Mouse (Mus musculus): ENCODE results near the gene Upp1. TPM values are rescaled to one million over a fixed set of nuclear protein-coding genes. Genes with fewer than 3 reads are reported as not detected.

The Upp1 gene
- total and polyA plus RNA-seq, 2 experiments from 2014 or later = 2.5 to 5.9 TPM

DNA sequence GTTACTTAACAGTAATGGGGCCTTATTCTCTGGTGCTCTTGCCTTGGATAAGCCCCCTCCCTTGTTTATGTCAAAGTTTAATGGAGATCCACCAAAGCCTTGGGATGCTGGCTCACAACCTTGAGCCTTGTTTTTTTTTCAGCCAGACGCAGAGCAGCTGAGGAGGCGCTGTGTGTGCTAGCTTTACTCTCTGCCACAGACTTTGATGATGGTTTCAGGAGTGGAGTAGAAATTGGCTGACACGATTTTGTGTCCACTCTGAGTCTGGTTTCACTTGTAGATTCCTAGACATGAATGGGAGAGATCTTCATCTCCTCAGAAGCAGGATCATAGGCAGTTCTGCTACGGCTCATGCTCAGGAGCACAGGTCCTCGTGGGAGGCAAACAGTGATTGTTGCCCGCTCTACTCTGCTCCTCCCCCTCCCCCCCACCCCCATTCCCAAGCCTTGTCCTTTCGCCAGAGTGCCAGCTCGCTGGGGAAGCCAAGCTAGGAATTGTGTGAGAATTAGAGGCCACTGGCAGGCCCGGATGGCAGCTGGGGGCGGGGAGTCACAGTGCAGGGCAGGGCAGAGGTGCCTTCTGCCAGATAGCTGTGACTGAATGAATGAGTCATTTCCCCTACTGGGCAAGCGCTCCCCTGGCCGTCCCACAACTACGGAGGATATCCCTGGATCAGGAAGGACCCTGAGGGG lies 399 bp upstream of the Upp1 start:
- TF ChIP-seq CTCF (IDR thresholded peaks at IDR 0.05) = no peak
- WGBS = 4% methylated on average over 13 of the region's 13 CpGs
- Histone ChIP-seq H3K27me3 (ENCODE audit: insufficient read depth, low read length) (peaks cover 25% of the 10 kb centered on the region), H3K4me3 (ENCODE audit: low read depth, low read length) (peak overlapping the region; percentile 41), H3K4me1 (ENCODE audit: insufficient read depth, low read length) (peaks cover 6% of the 10 kb centered on the region), H3K9ac (replicated peaks; ENCODE audit: low read length, poor library complexity, severe bottlenecking) (no peak overlapping the region), H3K9me3 (ENCODE audit: low read length) (no peaks in the 10 kb centered on the region), H3K36me3 (ENCODE audit: insufficient read depth, low read length) (no peaks in the 10 kb centered on the region; the same call in 1 of the 2 replicates), H3K4me2 (ENCODE audit: low read depth, low read length, poor library complexity, severe bottlenecking) (peak overlapping the region; percentile 88), H3K27ac (ENCODE audit: low read depth, low read length) (no peak overlapping the region)
- ATAC-seq (ENCODE audit: low FRiP score) (0 out of 2 replicates have a peak, but pooled peaks have one; percentile 18), DNase-seq (ENCODE audit: low spot score) (peak; percentile 33)

DNA sequence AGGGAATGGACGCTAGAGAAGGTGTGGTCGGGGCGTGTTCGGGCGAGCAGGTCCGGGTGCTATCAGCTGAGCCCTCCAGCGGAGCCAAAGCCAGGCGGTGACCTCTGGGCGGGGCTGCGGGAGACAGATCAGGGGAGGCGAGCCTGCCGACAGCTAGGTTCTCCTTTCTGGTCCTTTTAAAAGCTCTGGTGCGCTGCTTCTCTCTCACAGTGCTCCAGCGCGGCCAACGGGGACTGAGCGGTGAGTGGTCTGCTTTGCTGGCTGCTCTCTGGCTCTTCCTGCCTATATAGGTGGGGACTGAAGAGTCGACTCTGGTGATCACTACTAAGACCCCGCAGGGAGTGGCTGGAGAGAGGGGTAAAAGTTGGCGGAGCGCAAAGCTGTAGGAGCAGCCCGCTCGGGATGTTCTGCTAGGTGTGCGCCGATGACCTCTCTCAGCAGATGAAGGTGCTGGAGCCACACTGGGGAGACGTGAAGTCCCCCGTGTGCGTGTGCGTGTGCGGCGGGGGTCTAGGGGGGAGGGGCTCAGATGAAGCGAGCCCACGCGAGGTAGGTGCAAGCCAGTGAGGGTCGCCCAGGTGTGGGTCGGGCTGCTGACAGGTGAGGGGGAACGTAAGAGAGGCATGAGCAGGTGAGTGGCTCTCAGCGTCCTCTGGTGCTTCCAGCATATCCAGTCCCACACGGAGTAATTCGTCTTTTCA lies 668 bp downstream of the Upp1 start:
- peaks cover 6% of the 10 kb centered on the region for H3K4me1 ChIP-seq (ENCODE audit: insufficient read depth, low read length)
- ATAC-seq (ENCODE audit: low FRiP score) (peak; percentile 32; the same call in 1 of the 2 replicates), DNase-seq (ENCODE audit: low spot score) (no peak)
- H3K36me3 ChIP-seq (ENCODE audit: insufficient read depth, low read length) = no peaks in the 10 kb centered on the region; the same call in 1 of the 2 replicates
- WGBS = under 1% methylated on average over 40 of the region's 40 CpGs
- peaks cover 25% of the 10 kb centered on the region for H3K27me3 ChIP-seq (ENCODE audit: insufficient read depth, low read length)
- peak overlapping the region; percentile 88 for H3K4me2 ChIP-seq (ENCODE audit: low read depth, low read length, poor library complexity, severe bottlenecking)
- 0 out of 2 replicates have a peak overlapping the region, but pooled peaks have one; percentile 34 for H3K9ac ChIP-seq (replicated peaks; ENCODE audit: low read length, poor library complexity, severe bottlenecking)
- TF ChIP-seq CTCF (IDR thresholded peaks at IDR 0.05) = no peak
- H3K9me3 ChIP-seq (ENCODE audit: low read length) = no peaks in the 10 kb centered on the region
- no peak overlapping the region for H3K27ac ChIP-seq (ENCODE audit: low read depth, low read length)
- H3K4me3 ChIP-seq (ENCODE audit: low read depth, low read length) = peak overlapping the region; percentile 41

- no peak for TF ChIP-seq CTCF (IDR thresholded peaks at IDR 0.05)
Measured at GRCm38 (mm10) chr11:9119231-9120020, 1.5 kb downstream of the Upp1 start.

DNA sequence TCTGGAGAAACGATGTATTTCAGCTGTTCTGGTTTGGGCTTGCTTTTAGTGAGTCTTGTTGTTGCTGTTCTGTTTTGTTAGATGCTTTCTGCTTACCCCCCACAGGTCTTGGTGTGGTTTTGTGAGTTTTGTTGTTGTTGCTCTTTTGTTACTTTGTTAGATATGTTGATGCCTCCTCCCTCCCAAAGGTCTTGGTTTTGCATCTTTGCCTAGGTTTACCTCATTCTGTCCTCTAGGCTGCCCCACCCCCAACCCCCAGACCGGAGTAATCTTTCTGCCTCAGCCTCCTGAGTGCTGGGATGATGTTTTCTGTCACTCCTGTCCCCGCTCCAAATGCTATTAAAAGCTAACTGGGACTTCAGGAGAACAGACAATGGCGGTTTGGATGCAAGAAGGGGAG lies 4.4 kb downstream of the Upp1 start:
- Histone ChIP-seq H3K4me1 (ENCODE audit: insufficient read depth, low read length) (peaks cover 6% of the 10 kb centered on the region), H3K27ac (ENCODE audit: low read depth, low read length) (no peak overlapping the region), H3K27me3 (ENCODE audit: insufficient read depth, low read length) (peaks cover 6% of the 10 kb centered on the region), H3K9ac (replicated peaks; ENCODE audit: low read length, poor library complexity, severe bottlenecking) (no peak overlapping the region), H3K36me3 (ENCODE audit: insufficient read depth, low read length) (no peaks in the 10 kb centered on the region; the same call in 1 of the 2 replicates), H3K9me3 (ENCODE audit: low read length) (no peaks in the 10 kb centered on the region), H3K4me3 (ENCODE audit: low read depth, low read length) (no peak overlapping the region), H3K4me2 (ENCODE audit: low read depth, low read length, poor library complexity, severe bottlenecking) (no peak overlapping the region)
- ATAC-seq (ENCODE audit: low FRiP score) = no peak
- 78% methylated on average over 4 of the region's 4 CpGs for WGBS
- no peak for TF ChIP-seq CTCF (IDR thresholded peaks at IDR 0.05)
- DNase-seq (ENCODE audit: low spot score) = no peak

More at GRCm38 (mm10) chr11:9119231-9120020, 1.5 kb downstream of the Upp1 start:
- DNase-seq (ENCODE audit: low spot score) (no peak), ATAC-seq (ENCODE audit: low FRiP score) (no peak)
- Histone ChIP-seq H3K9ac (replicated peaks; ENCODE audit: low read length, poor library complexity, severe bottlenecking) (no peak overlapping the region), H3K4me3 (ENCODE audit: low read depth, low read length) (peak overlapping the region; percentile 41), H3K27me3 (ENCODE audit: insufficient read depth, low read length) (peaks cover 24% of the 10 kb centered on the region), H3K9me3 (ENCODE audit: low read length) (no peaks in the 10 kb centered on the region), H3K27ac (ENCODE audit: low read depth, low read length) (no peak overlapping the region), H3K4me2 (ENCODE audit: low read depth, low read length, poor library complexity, severe bottlenecking) (peak overlapping the region; percentile 88), H3K36me3 (ENCODE audit: insufficient read depth, low read length) (no peaks in the 10 kb centered on the region; the same call in 1 of the 2 replicates), H3K4me1 (ENCODE audit: insufficient read depth, low read length) (peaks cover 6% of the 10 kb centered on the region)
- 6% methylated on average over 22 of the region's 22 CpGs for WGBS

- Histone ChIP-seq H3K36me3 (ENCODE audit: insufficient read depth, low read length) (no peaks in the 10 kb centered on the region; the same call in 1 of the 2 replicates), H3K27ac (ENCODE audit: low read depth, low read length) (no peak overlapping the region), H3K4me1 (ENCODE audit: insufficient read depth, low read length) (no peaks in the 10 kb centered on the region), H3K4me3 (ENCODE audit: low read depth, low read length) (no peak overlapping the region), H3K4me2 (ENCODE audit: low read depth, low read length, poor library complexity, severe bottlenecking) (no peak overlapping the region), H3K9ac (replicated peaks; ENCODE audit: low read length, poor library complexity, severe bottlenecking) (no peak overlapping the region), H3K9me3 (ENCODE audit: low read length) (no peaks in the 10 kb centered on the region), H3K27me3 (ENCODE audit: insufficient read depth, low read length) (no peaks in the 10 kb centered on the region)
- WGBS = 76% methylated on average over 5 of the region's 5 CpGs
- ATAC-seq (ENCODE audit: low FRiP score) = no peak
- peak; percentile 38 for DNase-seq (ENCODE audit: low spot score)
- peak; percentile 49 for TF ChIP-seq CTCF (IDR thresholded peaks at IDR 0.05)
Measured at GRCm38 (mm10) chr11:9126373-9127107, 8.6 kb downstream of the Upp1 start.

Data from midbrain, postnatal 0 days (tissue).